Mouse (Mus musculus): Measurements from ENCODE around the gene 1110065P20Rik. TPM values are rescaled to one million over a fixed set of nuclear protein-coding genes. Genes with fewer than 3 reads are reported as not detected.

The 1110065P20Rik gene
- total RNA-seq, 2 experiments from 2014 or later, result 19.6 to 20.4 TPM

GRCm38 (mm10) chr4:124849631-124850260 lies 1.2 kb downstream of the 1110065P20Rik start:
- intact Hi-C loops (cut with DNase I), result loop anchor here (5.0 to 10.0 kb wide), 2 partner anchors 132 to 215 kb away; partner anchors contain the start of genes Dnali1 and Snip1
- DNase-seq, result peak; percentile 24 to 27

- peak; percentile 67 to 82 for DNase-seq
- intact Hi-C loops (cut with DNase I), result loop anchor here (5.0 kb wide), 1 partner anchor 130 kb away; no protein-coding TSS in a partner anchor
Observed at GRCm38 (mm10) chr4:124847573-124847972, 3.4 kb downstream of the 1110065P20Rik start.

DNA sequence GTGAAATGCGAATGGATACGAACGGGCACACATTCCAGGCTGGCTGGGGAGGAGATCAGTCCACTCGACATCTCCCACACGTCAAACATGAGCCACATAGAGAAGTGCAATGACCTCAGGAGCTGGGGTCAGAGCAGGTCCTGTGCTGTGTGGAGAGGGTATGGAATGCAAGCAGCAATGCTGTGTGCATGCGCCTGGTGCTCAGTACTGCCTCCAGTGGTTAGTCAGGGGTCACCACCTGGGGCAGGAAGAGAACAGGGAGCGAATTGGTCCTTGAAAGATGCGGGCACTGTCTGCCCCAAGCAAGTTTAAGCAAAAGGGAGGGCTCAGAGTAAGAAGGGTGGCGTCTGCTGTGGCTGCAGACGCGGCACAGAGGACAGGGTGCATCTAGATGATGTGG lies 7.5 kb downstream of the 1110065P20Rik start:
- no peak for DNase-seq
- intact Hi-C loops (cut with DNase I), result no loop called here

GRCm38 (mm10) chr4:124840998-124841397 lies 10.0 kb downstream of the 1110065P20Rik start:
- intact Hi-C loops (cut with DNase I), result no loop called here
- no peak for DNase-seq

GRCm38 (mm10) chr4:124838035-124838700 lies 12.8 kb downstream of the 1110065P20Rik start:
- intact Hi-C loops (cut with DNase I), result no loop called here
- DNase-seq, result no peak

DNA sequence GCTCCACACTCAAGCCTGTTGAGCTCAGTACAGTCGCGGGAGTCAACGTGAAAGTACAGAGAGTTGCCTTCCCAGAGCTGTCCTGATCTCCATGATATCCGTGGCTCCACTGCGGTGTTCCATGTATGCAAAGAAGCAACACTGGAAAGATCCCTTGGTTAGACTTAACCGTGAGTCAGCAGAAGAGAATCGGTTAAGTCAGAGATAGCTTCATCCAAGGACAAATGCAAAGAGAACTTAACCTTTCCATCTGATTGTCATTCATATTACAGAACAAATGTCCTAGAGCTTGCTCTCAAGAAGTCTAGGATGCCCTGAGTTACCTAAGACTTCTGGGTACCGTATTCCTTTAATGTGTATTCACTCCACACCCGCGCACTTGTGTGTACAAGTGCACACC lies 18.2 kb downstream of the 1110065P20Rik start:
- no peak for DNase-seq
- intact Hi-C loops (cut with DNase I), result no loop called here

DNA sequence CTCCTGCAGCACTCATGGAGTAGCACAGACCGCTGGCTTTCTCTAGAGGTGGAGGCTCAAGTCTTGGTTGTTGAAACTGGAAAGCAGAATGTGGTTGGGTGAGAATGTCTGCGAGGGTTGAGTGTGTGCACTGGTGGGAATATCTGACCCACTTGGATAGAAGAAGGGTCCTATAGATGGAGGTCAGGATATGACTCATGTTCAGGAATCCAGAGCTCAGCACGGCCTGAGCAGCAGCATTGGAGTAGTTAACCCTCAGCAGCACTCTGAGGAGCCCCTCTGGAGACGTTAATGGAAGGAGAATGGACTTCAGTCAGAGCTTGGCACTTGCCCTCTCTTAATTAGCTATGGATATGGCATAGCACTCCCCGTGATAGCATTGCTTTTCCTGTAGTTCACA lies 21.3 kb downstream of the 1110065P20Rik start:
- intact Hi-C loops (cut with DNase I), result no loop called here
- no peak for DNase-seq

GRCm38 (mm10) chr4:124825371-124825965 lies 25.5 kb downstream of the 1110065P20Rik start:
- intact Hi-C loops (cut with DNase I), result no loop called here
- no peak for DNase-seq

DNA sequence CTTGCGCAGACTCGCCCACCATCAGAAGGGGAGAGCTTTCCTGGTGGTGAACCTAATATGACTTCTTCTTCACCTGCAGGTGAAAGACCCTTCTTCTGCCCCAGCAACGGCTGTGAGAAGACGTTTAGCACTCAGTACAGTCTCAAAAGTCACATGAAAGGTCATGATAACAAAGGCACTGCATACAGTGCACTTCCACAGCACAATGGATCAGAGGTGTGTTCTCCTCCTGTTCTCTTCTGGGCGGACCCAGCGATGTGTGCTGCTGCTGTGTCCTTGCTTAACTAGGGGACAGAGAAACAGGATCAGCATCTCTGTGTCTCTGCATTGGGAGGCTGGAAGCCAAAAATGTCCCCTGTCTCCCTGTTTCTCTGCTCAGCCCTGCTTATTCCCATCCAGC lies 26.0 kb downstream of the 1110065P20Rik start:
- intact Hi-C loops (cut with DNase I), result no loop called here

GRCm38 (mm10) chr4:124818832-124819231 lies 32.2 kb downstream of the 1110065P20Rik start:
- no peak for DNase-seq
- intact Hi-C loops (cut with DNase I), result no loop called here

More for the DNA sequence above, 26.0 kb downstream of the 1110065P20Rik start:
- no peak for DNase-seq

DNA sequence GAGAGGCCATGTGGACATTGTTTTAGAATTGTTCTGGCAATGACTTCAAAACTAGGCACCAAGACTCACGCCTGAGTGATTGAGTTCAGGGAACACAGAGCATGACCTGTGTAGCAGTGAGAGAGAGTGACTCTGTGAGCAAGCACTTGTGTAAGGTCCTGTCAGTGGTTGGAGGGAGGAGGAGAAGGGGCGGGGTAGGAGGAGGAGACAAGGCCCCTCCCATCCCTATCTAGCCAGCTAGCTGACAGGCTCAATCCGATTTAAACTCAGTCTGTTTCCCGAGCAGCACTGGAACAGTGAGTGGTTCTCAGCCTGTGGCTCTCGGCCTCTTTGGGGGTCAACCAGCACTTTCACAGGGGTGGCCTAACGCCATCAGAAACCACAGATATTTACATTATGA lies 33.2 kb downstream of the 1110065P20Rik start:
- DNase-seq, result no peak
- intact Hi-C loops (cut with DNase I), result no loop called here

GRCm38 (mm10) chr4:124815901-124816300 lies 35.1 kb downstream of the 1110065P20Rik start:
- intact Hi-C loops (cut with DNase I), result no loop called here

DNA sequence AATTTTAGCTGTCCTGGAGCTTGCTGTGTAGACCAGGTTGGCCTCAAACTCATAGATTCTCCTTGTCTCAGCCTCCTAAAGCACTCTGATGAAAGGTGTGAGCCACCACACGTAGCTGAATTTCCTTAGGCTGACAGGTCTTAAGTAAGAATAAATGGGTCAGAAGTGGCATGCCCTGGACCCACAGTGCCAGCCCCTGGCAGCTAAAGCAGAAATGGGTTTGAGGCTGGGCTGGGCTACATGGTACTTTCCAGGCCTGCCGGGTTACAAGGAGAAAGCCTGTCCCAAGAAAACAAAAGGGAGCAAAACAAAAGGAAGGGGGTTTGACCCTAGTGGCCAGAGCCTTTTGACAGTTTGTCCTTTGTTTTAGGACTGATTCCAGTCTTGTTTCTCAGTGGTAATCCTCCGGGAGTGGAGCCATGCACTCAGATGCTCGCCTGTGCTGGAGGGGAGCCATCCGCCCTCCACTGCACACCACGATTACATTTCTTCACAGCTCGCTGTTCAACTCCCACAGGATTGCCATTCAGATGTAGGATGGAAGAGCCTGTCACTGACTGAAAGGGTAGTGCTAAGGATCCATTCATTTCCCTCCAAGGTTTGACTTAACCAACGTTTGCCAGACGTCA lies 39.5 kb downstream of the 1110065P20Rik start:
- intact Hi-C loops (cut with DNase I), result no loop called here
- no peak for DNase-seq

More at GRCm38 (mm10) chr4:124815901-124816300, 35.1 kb downstream of the 1110065P20Rik start:
- DNase-seq, result no peak

DNA sequence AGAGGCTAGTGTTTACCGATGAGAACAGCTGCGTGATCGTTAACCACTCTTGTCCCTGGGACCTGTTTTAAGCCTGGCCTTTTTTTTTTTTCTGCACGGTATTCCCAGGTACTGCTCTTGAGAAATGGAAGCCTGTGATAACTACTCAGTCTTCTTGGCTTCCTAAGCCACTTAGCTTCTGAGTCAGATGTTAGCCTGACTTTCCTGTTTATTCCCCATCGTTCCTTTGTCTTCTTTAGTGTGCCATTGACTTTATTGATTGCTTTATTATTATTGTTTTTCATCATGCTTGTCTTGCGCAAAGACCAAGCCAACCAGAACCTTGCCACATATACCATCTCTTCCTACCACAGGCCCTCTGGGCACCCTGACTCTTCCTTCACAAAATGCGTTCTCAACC lies 40.9 kb downstream of the 1110065P20Rik start:
- no peak for DNase-seq
- intact Hi-C loops (cut with DNase I), result no loop called here

DNA sequence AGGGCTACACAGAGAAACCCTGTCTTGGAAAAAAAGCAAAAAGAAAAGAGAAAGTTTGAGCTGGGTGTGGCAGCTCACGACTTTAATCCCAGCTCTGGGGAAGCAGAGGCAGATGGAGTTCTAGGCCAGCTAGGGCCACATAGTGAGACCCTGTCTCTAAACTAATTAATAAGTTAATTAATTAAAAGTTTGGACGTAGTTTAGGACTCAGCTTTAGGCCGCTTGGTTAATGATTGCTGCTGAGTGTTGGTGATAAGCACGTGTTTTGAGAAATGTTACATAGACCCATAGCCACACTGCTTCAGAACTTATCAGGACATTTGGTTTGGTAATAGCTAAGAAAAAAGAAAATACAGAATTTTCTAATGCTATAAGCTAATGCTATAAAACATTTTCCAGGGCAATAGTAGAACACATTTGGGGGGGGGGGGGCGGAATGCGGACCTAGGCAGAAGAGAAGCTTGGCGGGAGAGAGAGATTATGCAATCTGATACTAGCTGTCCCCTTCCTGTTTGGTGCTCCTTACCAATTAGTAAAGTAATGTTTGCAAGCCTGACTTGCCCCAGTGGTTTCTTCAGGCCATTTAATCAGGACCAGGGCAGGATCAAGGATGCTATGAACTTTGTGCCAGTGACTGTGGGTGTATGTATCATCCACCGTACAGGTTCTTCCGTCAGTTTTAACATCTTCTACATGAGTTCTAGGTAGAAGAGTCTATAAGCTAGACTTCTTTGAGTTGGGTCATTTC lies 41.7 kb downstream of the 1110065P20Rik start:
- no peak for DNase-seq
- intact Hi-C loops (cut with DNase I), result no loop called here

GRCm38 (mm10) chr4:124808511-124808910 lies 42.5 kb downstream of the 1110065P20Rik start:
- intact Hi-C loops (cut with DNase I), result no loop called here

GRCm38 (mm10) chr4:124803406-124803805 lies 47.6 kb downstream of the 1110065P20Rik start:
- intact Hi-C loops (cut with DNase I), result loop anchor here (5.0 kb wide), 2 partner anchors 51 to 86 kb away; no protein-coding TSS in a partner anchor
- DNase-seq, result no peak

More at GRCm38 (mm10) chr4:124808511-124808910, 42.5 kb downstream of the 1110065P20Rik start:
- DNase-seq, result no peak

- intact Hi-C loops (cut with DNase I), result loop anchor here (1.0 to 5.0 kb wide), 3 partner anchors 44 to 85 kb away; no protein-coding TSS in a partner anchor
- peak; percentile 93 to 97 for DNase-seq
Observed at GRCm38 (mm10) chr4:124802309-124803260, 48.4 kb downstream of the 1110065P20Rik start.
